Mouse (Mus musculus) forebrain, embryonic 16.5 days (tissue): ENCODE measurements at regions not wholly inside any gene's neighbourhood (a gene's known extent, or its start where the extent isn't known, plus 50 kb on each side); places are given as distances from the start of the nearest gene placed in this dataset.
A peak's percentile ranks its signal among the peaks of the same experiment; 100 is the strongest.

Experiments
- ATAC-seq: fragments of 200-750 bp; cut with Nextera tagmentation; 2 replicates; pipeline ENCODE4 v1.8.0; 2017; ENCODE audit warnings: mild to moderate bottlenecking, moderate library complexity
- H3K27ac ChIP-seq: fragments of 300-500 bp; sonication (generic); 2 replicates; pipeline ENCODE4 v1.5.1; 2014; ENCODE audit warnings: low read length, control low read depth
- H3K27me3 ChIP-seq: fragments of 300-500 bp; sonication (generic); replicated peaks from 2 replicates; pipeline ENCODE4 v1.6.1; 2014; ENCODE audit warnings: low read length; ENCODE audit not compliant: control insufficient read depth, insufficient read depth
- H3K36me3 ChIP-seq: fragments of 300-500 bp; sonication (generic); 2 replicates; pipeline ENCODE4 v1.6.1; 2014; ENCODE audit not compliant: control insufficient read depth, insufficient read depth
- H3K4me1 ChIP-seq: fragments of 300-500 bp; sonication (generic); replicated peaks from 2 replicates; pipeline ENCODE4 v1.6.1; 2014; ENCODE audit warnings: low read length; ENCODE audit not compliant: control insufficient read depth, insufficient read depth
- H3K4me2 ChIP-seq: fragments of 300-500 bp; sonication (generic); 2 replicates; pipeline ENCODE4 v1.6.1; 2014; ENCODE audit warnings: mild to moderate bottlenecking, low read length, control low read depth
- H3K4me3 ChIP-seq: fragments of 300-500 bp; sonication (generic); replicated peaks from 2 replicates; pipeline ENCODE4 v1.5.1; 2014; ENCODE audit warnings: mild to moderate bottlenecking, low read length, control low read depth
- H3K9ac ChIP-seq: fragments of 300-500 bp; sonication (generic); replicated peaks from 2 replicates; pipeline ENCODE4 v1.6.1; 2014; ENCODE audit warnings: low read depth, low read length, control low read depth
- H3K9me3 ChIP-seq: fragments of 300-500 bp; sonication (generic); 2 replicates; pipeline ENCODE4 v1.6.1; 2016; ENCODE audit warnings: low read length; ENCODE audit not compliant: control insufficient read depth
- WGBS: fragments of 180-500 bp; shearing (Covaris S2); extraction: QIAGEN DNeasy Blood & Tissue Kit; methylation state at CpG from one replicate; pipeline ENCODE4 v1.1.7; 2014; 5-methylcytosine and 5-hydroxymethylcytosine counted together

DNA sequence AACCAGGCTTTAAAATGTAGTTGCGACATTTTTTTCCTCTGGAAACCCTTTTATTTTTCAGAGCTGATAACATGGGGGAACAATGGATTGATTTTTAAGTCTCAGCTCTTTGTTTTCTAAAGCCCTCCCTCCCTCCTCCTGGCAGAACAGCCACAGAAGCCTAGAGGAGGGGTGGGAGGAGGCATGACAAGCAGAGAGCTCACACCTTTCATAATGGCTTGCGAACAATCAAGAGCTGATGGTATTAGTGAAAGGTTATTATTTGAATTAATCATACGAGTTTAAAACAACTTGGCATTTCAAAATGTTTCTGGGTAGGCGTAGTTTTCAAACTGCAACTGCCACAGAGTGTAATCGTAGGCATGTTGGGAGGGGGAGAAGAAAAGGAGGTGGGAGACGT is 894.3 kb upstream of the Tenm3 start:
- Histone ChIP-seq H3K4me2 (no peak overlapping the region), H3K4me1 (no peaks in the 10 kb centered on the region), H3K36me3 (no peaks in the 10 kb centered on the region), H3K27ac (no peak overlapping the region), H3K9ac (no peak overlapping the region), H3K9me3 (no peaks in the 10 kb centered on the region), H3K4me3 (no peak overlapping the region), H3K27me3 (no peaks in the 10 kb centered on the region)
- 48% methylated on average over 6 of the region's 6 CpGs for WGBS
- ATAC-seq: peak; percentile 76

DNA sequence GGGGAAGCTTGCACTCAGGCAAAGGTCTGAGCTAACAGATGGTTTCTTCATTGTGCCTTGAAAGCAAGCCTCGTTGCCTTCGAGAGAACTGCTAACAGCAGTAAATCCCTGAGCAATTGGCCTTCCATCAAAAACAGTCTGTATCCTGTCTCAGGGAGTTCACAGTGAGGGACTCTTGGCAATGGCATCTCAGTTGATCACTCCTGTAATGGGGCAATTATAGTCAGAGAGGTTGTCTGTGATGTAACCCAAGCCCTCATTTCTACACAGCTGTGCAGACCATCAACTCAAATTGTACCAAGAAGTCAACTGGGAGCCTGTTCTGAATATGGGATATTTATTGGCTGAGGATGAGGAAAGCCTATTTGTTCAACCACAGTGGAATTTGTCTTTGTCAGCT is 885.4 kb upstream of the Tenm3 start:
- Histone ChIP-seq H3K27ac (no peak overlapping the region), H3K9me3 (no peaks in the 10 kb centered on the region), H3K27me3 (no peaks in the 10 kb centered on the region), H3K9ac (no peak overlapping the region), H3K36me3 (no peaks in the 10 kb centered on the region), H3K4me2 (no peak overlapping the region), H3K4me3 (no peak overlapping the region), H3K4me1 (no peaks in the 10 kb centered on the region)
- no peak for ATAC-seq
- 26% methylated on average over 2 of the region's 2 CpGs for WGBS

DNA sequence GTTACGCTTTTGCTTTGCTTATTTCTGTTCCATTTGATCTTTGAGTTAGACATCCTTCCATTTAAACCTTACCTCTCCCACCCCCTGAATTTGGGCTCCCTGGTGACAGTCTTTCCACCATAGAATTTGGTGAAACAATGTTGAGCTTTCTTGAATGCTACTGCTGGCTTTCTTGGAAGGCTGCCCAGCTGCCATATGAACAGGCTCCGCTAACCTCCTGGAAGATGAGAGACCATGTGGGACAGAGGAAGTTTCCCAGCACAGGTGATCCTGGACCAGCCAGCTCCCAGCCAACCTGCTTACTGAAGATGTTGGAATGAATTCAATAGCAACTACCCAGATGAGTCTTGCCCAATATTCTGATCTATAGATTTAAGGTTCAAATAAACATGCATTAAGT is 868.6 kb upstream of the Tenm3 start:
- peaks cover 4% of the 10 kb centered on the region; the same call in 1 of the 2 replicates for H3K4me1 ChIP-seq
- no peaks in the 10 kb centered on the region for H3K36me3 ChIP-seq
- H3K27ac ChIP-seq: no peak overlapping the region
- H3K9ac ChIP-seq: no peak overlapping the region
- H3K9me3 ChIP-seq: no peaks in the 10 kb centered on the region
- WGBS: 56% methylated on average over 2 of the region's 2 CpGs
- no peak overlapping the region for H3K4me3 ChIP-seq
- H3K27me3 ChIP-seq: no peaks in the 10 kb centered on the region
- H3K4me2 ChIP-seq: no peak overlapping the region
- no peak for ATAC-seq

DNA sequence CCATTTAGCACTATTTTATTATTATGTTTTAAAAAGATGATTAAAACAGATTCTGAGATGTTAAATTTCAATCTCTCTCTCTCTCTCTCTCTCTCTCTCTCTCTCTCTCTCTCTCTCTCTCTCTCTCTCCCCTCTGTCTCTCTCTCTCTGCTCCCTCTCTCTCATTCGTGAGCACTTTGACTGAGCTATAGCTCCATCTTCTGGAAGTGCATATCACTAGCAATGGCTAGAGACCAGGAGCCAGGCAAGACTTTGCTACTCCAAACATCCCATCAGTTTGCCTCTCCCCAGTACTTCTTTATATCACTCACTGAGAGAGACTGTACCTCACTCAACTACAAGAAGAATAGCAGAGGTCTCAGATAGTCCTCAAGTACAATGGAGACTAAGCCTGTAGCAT is 865.0 kb upstream of the Tenm3 start:
- Histone ChIP-seq H3K27me3 (no peaks in the 10 kb centered on the region), H3K4me2 (no peak overlapping the region), H3K9me3 (no peaks in the 10 kb centered on the region), H3K27ac (no peak overlapping the region), H3K9ac (no peak overlapping the region), H3K4me1 (peaks cover 4% of the 10 kb centered on the region; the same call in 1 of the 2 replicates), H3K4me3 (no peak overlapping the region), H3K36me3 (no peaks in the 10 kb centered on the region)
- ATAC-seq: no peak
- WGBS: 9% methylated on average over 1 of the region's 1 CpGs

DNA sequence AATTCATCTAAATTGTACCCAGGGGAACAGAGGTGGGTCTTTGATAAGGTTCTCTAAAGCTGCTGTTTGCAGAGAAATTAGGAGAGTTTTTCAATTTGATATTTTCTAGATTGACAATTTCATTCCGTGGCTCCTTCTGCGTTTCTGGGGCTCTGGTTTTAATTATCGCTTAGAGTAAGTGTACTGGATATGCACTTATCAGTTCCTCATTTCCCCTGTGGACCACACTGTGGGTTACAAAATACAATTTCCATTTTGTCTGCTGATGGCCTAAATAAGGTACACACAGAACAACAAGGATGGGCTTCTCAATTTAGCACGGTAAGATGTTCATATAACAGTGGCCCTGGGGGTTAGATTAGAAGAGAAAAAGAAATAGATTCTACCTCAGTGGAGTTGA is 855.3 kb upstream of the Tenm3 start:
- Histone ChIP-seq H3K27ac (no peak overlapping the region), H3K9me3 (no peaks in the 10 kb centered on the region), H3K4me2 (no peak overlapping the region), H3K27me3 (no peaks in the 10 kb centered on the region), H3K4me3 (no peak overlapping the region), H3K9ac (no peak overlapping the region), H3K4me1 (no peaks in the 10 kb centered on the region), H3K36me3 (no peaks in the 10 kb centered on the region)
- WGBS: 94% methylated on average over 4 of the region's 4 CpGs
- ATAC-seq: no peak

DNA sequence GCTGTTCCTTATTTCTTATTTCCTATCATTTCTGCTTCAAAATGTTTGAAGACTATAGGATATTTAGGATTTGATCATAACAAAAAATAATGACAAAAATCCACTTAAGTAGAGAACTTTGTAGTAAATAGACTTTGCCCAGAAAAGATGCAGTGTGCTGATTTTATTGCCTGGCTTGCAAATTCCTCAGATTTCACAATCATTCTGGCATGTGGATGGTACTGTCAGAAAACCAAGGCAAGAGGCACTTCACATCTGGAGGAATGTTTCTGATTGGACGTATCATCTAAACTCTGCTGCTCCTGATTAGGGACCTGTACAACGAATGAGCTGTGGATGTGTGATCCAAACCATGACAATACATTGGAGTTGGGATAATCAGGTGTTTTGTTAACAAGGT is 853.0 kb upstream of the Tenm3 start:
- Histone ChIP-seq H3K4me3 (no peak overlapping the region), H3K27ac (no peak overlapping the region), H3K4me1 (no peaks in the 10 kb centered on the region), H3K4me2 (no peak overlapping the region), H3K9me3 (no peaks in the 10 kb centered on the region), H3K27me3 (no peaks in the 10 kb centered on the region), H3K36me3 (no peaks in the 10 kb centered on the region), H3K9ac (no peak overlapping the region)
- no peak for ATAC-seq
- 72% methylated on average over 2 of the region's 2 CpGs for WGBS
